21 mouse cellular contexts compared by ENCODE assay signal in genomic region chr13:47178182-47178581, GRCm38 (mm10). TPM values are rescaled to one million over a fixed set of nuclear protein-coding genes. Genes with fewer than 3 reads are reported as not detected.
A peak's percentile ranks its signal among the peaks of the same experiment; 100 is the strongest.
DNase-seq lines count a peak whose midpoint lies in the region; ATAC-seq and TF ChIP-seq lines count a peak whose summit lies in the region.
"Had no signal": no experiment of that assay in that cellular context is flagged by ENCODE, and none has a peak within 500 bp of the region (broad histone marks: within the 10 kb centered on the region; RNA-seq: fewer than 3 reads in every experiment).

No protein-coding gene starts in this region.

- no peak overlapping the region for H3K4me2 ChIP-seq in kidney, embryonic 14.5 days (replicated peaks; ENCODE audit: low read depth, low read length)
- no peak overlapping the region for H3K4me2 ChIP-seq in kidney, embryonic 15.5 days
- no peak overlapping the region for H3K4me2 ChIP-seq in stomach, postnatal 0 days (replicated peaks; ENCODE audit: low read depth)
- H3K4me2 ChIP-seq: embryonic facial prominence, embryonic 12.5 days; heart, embryonic 11.5 days; limb, embryonic 12.5 days; midbrain, embryonic 15.5 days; stomach, embryonic 15.5 days had no signal

- TF ChIP-seq EP300 in stomach, postnatal 0 days (optimal IDR thresholded peaks at IDR 0.05), result no peak

- H3K9me3 ChIP-seq in kidney, embryonic 14.5 days (ENCODE audit: control insufficient read depth, low read length), result no peaks in the 10 kb centered on the region
- no peaks in the 10 kb centered on the region for H3K9me3 ChIP-seq in kidney, embryonic 15.5 days (replicated peaks)
- no peaks in the 10 kb centered on the region for H3K9me3 ChIP-seq in stomach, postnatal 0 days (ENCODE audit: control insufficient read depth, low read length)
- H3K9me3 ChIP-seq: embryonic facial prominence, embryonic 12.5 days; limb, embryonic 12.5 days; midbrain, embryonic 15.5 days; stomach, embryonic 15.5 days had no signal

- H3K4me1 ChIP-seq in kidney, embryonic 14.5 days (ENCODE audit: control insufficient read depth, insufficient read depth, low read length), result no peaks in the 10 kb centered on the region
- H3K4me1 ChIP-seq in kidney, embryonic 15.5 days, result no peaks in the 10 kb centered on the region
- no peaks in the 10 kb centered on the region for H3K4me1 ChIP-seq in stomach, postnatal 0 days (replicated peaks; ENCODE audit: control insufficient read depth, insufficient read depth)
- H3K4me1 ChIP-seq: embryonic facial prominence, embryonic 12.5 days; limb, embryonic 12.5 days; midbrain, embryonic 15.5 days; stomach, embryonic 15.5 days had no signal

- 70% methylated on average over 8 of the region's 8 CpGs for WGBS in kidney, embryonic 14.5 days
- 65% methylated on average over 8 of the region's 8 CpGs for WGBS in kidney, embryonic 15.5 days
- WGBS in stomach, postnatal 0 days, result 57% methylated on average over 8 of the region's 8 CpGs

- DNase-seq in lung, postnatal 10 days, result peak; percentile 15
- no peak for DNase-seq in lung, postnatal 25 days (ENCODE audit: low spot score)
- peak; percentile 74 for DNase-seq in gastrocnemius, adult 2 months
- DNase-seq in stomach, postnatal 0 days (ENCODE audit: low spot score), result peak; percentile 28
- no peak for DNase-seq in layer of hippocampus, adult 11-12 months (ENCODE audit: low spot score)
- DNase-seq: adrenal gland, postnatal 10 days; cerebellum, adult 11 months; forebrain, postnatal 0 days; heart, postnatal 14 days; kidney, adult 8-10 months; right cerebral cortex, adult 18-20 months; spleen, adult 18-20 months; thymus, postnatal 25 days had no signal

- H3K27me3 ChIP-seq in kidney, embryonic 14.5 days (ENCODE audit: control insufficient read depth, insufficient read depth, low read length), result no peaks in the 10 kb centered on the region
- no peaks in the 10 kb centered on the region for H3K27me3 ChIP-seq in kidney, embryonic 15.5 days
- no peaks in the 10 kb centered on the region for H3K27me3 ChIP-seq in stomach, postnatal 0 days (ENCODE audit: control insufficient read depth, insufficient read depth, low read length)
- H3K27me3 ChIP-seq: embryonic facial prominence, embryonic 12.5 days; limb, embryonic 12.5 days; midbrain, embryonic 15.5 days; stomach, embryonic 15.5 days had no signal

- no peak overlapping the region for H3K27ac ChIP-seq in kidney, embryonic 14.5 days (ENCODE audit: low read depth, low read length)
- H3K27ac ChIP-seq in kidney, embryonic 15.5 days, result no peak overlapping the region
- H3K27ac ChIP-seq in gastrocnemius, adult 2 months, result peak overlapping the region; percentile 57
- no peak overlapping the region for H3K27ac ChIP-seq in stomach, postnatal 0 days (replicated peaks)
- H3K27ac ChIP-seq: embryonic facial prominence, embryonic 12.5 days; limb, embryonic 12.5 days; liver, embryonic 14.5 days; midbrain, embryonic 15.5 days; stomach, embryonic 15.5 days had no signal

- intact Hi-C loops in gastrocnemius, adult 2 months (cut with DNase I), result no loop called here

- no peak overlapping the region for H3K4me3 ChIP-seq in kidney, embryonic 14.5 days (ENCODE audit: low read length)
- no peak overlapping the region for H3K4me3 ChIP-seq in kidney, embryonic 15.5 days (replicated peaks)
- H3K4me3 ChIP-seq in gastrocnemius, adult 2 months, result no peak overlapping the region
- H3K4me3 ChIP-seq in stomach, postnatal 0 days (ENCODE audit: low read depth, low read length), result no peak overlapping the region
- H3K4me3 ChIP-seq: embryonic facial prominence, embryonic 12.5 days; limb, embryonic 12.5 days; midbrain, embryonic 15.5 days; stomach, embryonic 15.5 days had no signal

- TF ChIP-seq CTCF in gastrocnemius, adult 2 months (IDR thresholded peaks at IDR 0.05), result no peak; the same call in 1 of the 2 replicates
- TF ChIP-seq CTCF in stomach, postnatal 0 days (IDR thresholded peaks at IDR 0.05; ENCODE audit: low read depth), result no peak

- H3K9ac ChIP-seq in kidney, embryonic 14.5 days (ENCODE audit: low read depth, low read length), result no peak overlapping the region
- no peak overlapping the region for H3K9ac ChIP-seq in kidney, embryonic 15.5 days
- no peak overlapping the region for H3K9ac ChIP-seq in stomach, postnatal 0 days (ENCODE audit: low read length)
- H3K9ac ChIP-seq: embryonic facial prominence, embryonic 12.5 days; forebrain, postnatal 0 days; limb, embryonic 12.5 days; liver, embryonic 14.5 days; midbrain, embryonic 15.5 days; stomach, embryonic 15.5 days had no signal

- 0 out of 2 replicates have a peak, but pooled peaks have one; percentile 12 for ATAC-seq in kidney, embryonic 14.5 days (ENCODE audit: low FRiP score, low TSS enrichment)
- no peak for ATAC-seq in kidney, embryonic 15.5 days (replicated peaks; ENCODE audit: low FRiP score)
- peak; percentile 38; the same call in 1 of the 2 replicates for ATAC-seq in stomach, postnatal 0 days (ENCODE audit: low FRiP score, low TSS enrichment)
- ATAC-seq: forebrain, postnatal 0 days; midbrain, embryonic 15.5 days had no signal

- no peaks in the 10 kb centered on the region for H3K36me3 ChIP-seq in kidney, embryonic 14.5 days (ENCODE audit: control insufficient read depth, insufficient read depth, low read length)
- H3K36me3 ChIP-seq in kidney, embryonic 15.5 days, result no peaks in the 10 kb centered on the region
- H3K36me3 ChIP-seq in stomach, postnatal 0 days (ENCODE audit: control insufficient read depth, insufficient read depth, low read length), result no peaks in the 10 kb centered on the region
- H3K36me3 ChIP-seq: embryonic facial prominence, embryonic 12.5 days; limb, embryonic 12.5 days; midbrain, embryonic 15.5 days; stomach, embryonic 15.5 days had no signal

RNA-seq across cellular contexts. Expression of gene Rnf144b, which starts 55.7 kb away (rescaled TPM):
- 0.90 and 0.95 TPM in 2 replicates for polyA plus RNA-seq in kidney, embryonic 14.5 days (2014; fragmentation: Nextera tagmentation; extraction: Ambion mirVana)
- 0.69 and 0.71 TPM in 2 replicates for polyA plus RNA-seq in kidney, embryonic 15.5 days (2015; fragmentation: Nextera tagmentation; extraction: Ambion mirVana)
- 10 to 100 TPM; 24.0 to 25.9 TPM for total RNA-seq in gastrocnemius, adult 2 months (2021)
- polyA plus RNA-seq in stomach, postnatal 0 days (2015; fragmentation: Nextera tagmentation; extraction: Ambion mirVana), result 3.7 and 4.0 TPM in 2 replicates

Comparison
In these comparisons a context has a peak if more than half of its experiments do, and no peak if none do; other contexts are left out.
1. DNase-seq: peak in lung, postnatal 10 days (single experiment), gastrocnemius, adult 2 months (single experiment) and stomach, postnatal 0 days (single experiment); none in lung, postnatal 25 days (single experiment) and layer of hippocampus, adult 11-12 months (single experiment).